In genomic region chr5:149045054-149045453, GRCm38 (mm10) we compare ENCODE assay signal across 28 mouse cellular contexts. TPM values are rescaled to one million over a fixed set of nuclear protein-coding genes. Genes with fewer than 3 reads are reported as not detected.
DNase-seq lines count a peak whose midpoint lies in the region; ATAC-seq and TF ChIP-seq lines count a peak whose summit lies in the region.
"Had no signal": no experiment of that assay in that cellular context is flagged by ENCODE, and none has a peak within 500 bp of the region (broad histone marks: within the 10 kb centered on the region; RNA-seq: fewer than 3 reads in every experiment).

No protein-coding gene starts in this region.

- TF ChIP-seq CTCF in forebrain, postnatal 0 days (IDR thresholded peaks at IDR 0.05; ENCODE audit: low read depth) = peak; percentile 23; the same call in 1 of the 2 replicates
- TF ChIP-seq CTCF in lung, postnatal 0 days (IDR thresholded peaks at IDR 0.05) = peak; percentile 34; the same call in 1 of the 2 replicates

- H3K36me3 ChIP-seq in forebrain, postnatal 0 days (ENCODE audit: insufficient read depth) = peaks cover 18% of the 10 kb centered on the region
- peaks cover 27% of the 10 kb centered on the region for H3K36me3 ChIP-seq in forebrain, embryonic 15.5 days
- peaks cover 6% of the 10 kb centered on the region; the same call in 1 of the 2 replicates for H3K36me3 ChIP-seq in lung, postnatal 0 days (ENCODE audit: insufficient read depth, low read length)
- peaks cover 29% of the 10 kb centered on the region for H3K36me3 ChIP-seq in myocyte (ENCODE audit: control insufficient read depth, insufficient read depth)

- H3K27me3 ChIP-seq in forebrain, postnatal 0 days (ENCODE audit: insufficient read depth, low read length) = no peaks in the 10 kb centered on the region
- H3K27me3 ChIP-seq in forebrain, embryonic 15.5 days = no peaks in the 10 kb centered on the region
- H3K27me3 ChIP-seq in lung, postnatal 0 days (replicated peaks; ENCODE audit: insufficient read depth, low read length) = no peaks in the 10 kb centered on the region
- no peaks in the 10 kb centered on the region for H3K27me3 ChIP-seq in myocyte (ENCODE audit: control insufficient read depth, insufficient read depth, insufficient read length)
- H3K27me3 ChIP-seq: embryonic facial prominence, embryonic 15.5 days; heart, embryonic 15.5 days; neural tube, embryonic 12.5 days had no signal

- no peak for DNase-seq in forebrain, postnatal 0 days
- no peak for DNase-seq in lung, postnatal 0 days (ENCODE audit: low spot score)
- DNase-seq in lung, postnatal 36 days = no peak
- no peak for DNase-seq in T-cell, adult 2 months (ENCODE audit: low spot score)
- DNase-seq in right cerebral cortex, postnatal 4 days = no peak
- DNase-seq: adrenal gland, postnatal 14 days; B cell, adult 2 months; gastrocnemius, postnatal 14 days; heart, adult 2 months; heart, postnatal 4 days; kidney, adult 18-20 months; kidney, postnatal 14 days; thymus, adult 18-20 months had no signal

- H3K9ac ChIP-seq in forebrain, postnatal 0 days = no peak overlapping the region
- H3K9ac ChIP-seq in forebrain, embryonic 15.5 days (replicated peaks) = no peak overlapping the region
- no peak overlapping the region for H3K9ac ChIP-seq in lung, postnatal 0 days (replicated peaks; ENCODE audit: low read depth)
- H3K9ac ChIP-seq: embryonic facial prominence, embryonic 15.5 days; heart, embryonic 15.5 days; liver, embryonic 14.5 days; neural tube, embryonic 12.5 days had no signal

- H3K4me2 ChIP-seq in forebrain, postnatal 0 days (ENCODE audit: low read depth) = no peak overlapping the region
- no peak overlapping the region for H3K4me2 ChIP-seq in forebrain, embryonic 15.5 days (replicated peaks)
- no peak overlapping the region for H3K4me2 ChIP-seq in lung, postnatal 0 days (replicated peaks; ENCODE audit: low read depth, low read length)
- H3K4me2 ChIP-seq in myocyte (ENCODE audit: low read depth) = no peak overlapping the region
- H3K4me2 ChIP-seq: embryonic facial prominence, embryonic 15.5 days; heart, embryonic 15.5 days; midbrain, embryonic 11.5 days; neural tube, embryonic 12.5 days had no signal

- no peaks in the 10 kb centered on the region for H3K9me3 ChIP-seq in forebrain, postnatal 0 days (ENCODE audit: low read length)
- no peaks in the 10 kb centered on the region for H3K9me3 ChIP-seq in forebrain, embryonic 15.5 days
- H3K9me3 ChIP-seq in lung, postnatal 0 days (ENCODE audit: low read length) = no peaks in the 10 kb centered on the region
- H3K9me3 ChIP-seq: embryonic facial prominence, embryonic 15.5 days; neural tube, embryonic 12.5 days had no signal

- WGBS in forebrain, postnatal 0 days = 80% methylated on average over 7 of the region's 7 CpGs
- WGBS in forebrain, embryonic 15.5 days = 80% methylated on average over 7 of the region's 7 CpGs
- 76% methylated on average over 7 of the region's 7 CpGs for WGBS in lung, postnatal 0 days

- H3K27ac ChIP-seq in forebrain, postnatal 0 days (ENCODE audit: low read depth, low read length) = no peak overlapping the region
- no peak overlapping the region for H3K27ac ChIP-seq in forebrain, embryonic 15.5 days (replicated peaks)
- H3K27ac ChIP-seq in lung, postnatal 0 days (ENCODE audit: low read length) = no peak overlapping the region
- H3K27ac ChIP-seq: embryonic facial prominence, embryonic 15.5 days; forebrain, embryonic 10.5 days; heart, adult 2 months; heart, embryonic 15.5 days; liver, embryonic 14.5 days; neural tube, embryonic 12.5 days had no signal

- peaks cover 6% of the 10 kb centered on the region; the same call in 1 of the 2 replicates for H3K4me1 ChIP-seq in forebrain, postnatal 0 days (ENCODE audit: insufficient read depth)
- peaks cover 18% of the 10 kb centered on the region for H3K4me1 ChIP-seq in forebrain, embryonic 15.5 days
- H3K4me1 ChIP-seq in lung, postnatal 0 days (ENCODE audit: insufficient read depth, low read depth, low read length) = no peaks in the 10 kb centered on the region
- H3K4me1 ChIP-seq: embryonic facial prominence, embryonic 15.5 days had no signal

- TF ChIP-seq POLR2A in myocyte (IDR thresholded peaks at IDR 0.05; ENCODE audit: insufficient read length, low read depth) = no peak

- TF ChIP-seq EP300 in lung, postnatal 0 days (IDR thresholded peaks at IDR 0.05) = no peak

- peak; percentile 18; the same call in 1 of the 2 replicates for ATAC-seq in forebrain, postnatal 0 days
- ATAC-seq in forebrain, embryonic 15.5 days (replicated peaks) = no peak
- no peak for ATAC-seq in lung, postnatal 0 days
- 0 out of 2 replicates have a peak, but pooled peaks have one; percentile 19 for ATAC-seq in common myeloid progenitor, adult 5-6 weeks (replicated peaks; ENCODE audit: low read depth, poor library complexity, severe bottlenecking)
- ATAC-seq: activated CD4-positive, CD25-positive, alpha-beta regulatory T cell, adult 4 months had no signal

- H3ac ChIP-seq in myocyte (ENCODE audit: control insufficient read depth, insufficient read length) = no peak overlapping the region

- peaks cover 9% of the 10 kb centered on the region for H3K79me2 ChIP-seq in myocyte (ENCODE audit: control insufficient read depth, insufficient read depth)

- no peak overlapping the region for H3K4me3 ChIP-seq in forebrain, postnatal 0 days (ENCODE audit: low read depth, low read length)
- H3K4me3 ChIP-seq in forebrain, embryonic 15.5 days = no peak overlapping the region
- no peak overlapping the region for H3K4me3 ChIP-seq in lung, postnatal 0 days (ENCODE audit: low read depth, low read length)
- no peak overlapping the region for H3K4me3 ChIP-seq in myocyte
- H3K4me3 ChIP-seq: embryonic facial prominence, embryonic 15.5 days; forebrain, embryonic 10.5 days; heart, adult 2 months; heart, embryonic 15.5 days; neural tube, embryonic 12.5 days had no signal

TF ChIP-seq in myocyte, 11 proteins besides CTCF, POLR2A, EP300 and RAD21:
- TF ChIP-seq SRF (IDR thresholded peaks at IDR 0.05; ENCODE audit: control insufficient read depth, insufficient read length, low read depth) (no peak), MYOG (IDR thresholded peaks at IDR 0.05; ENCODE audit: control insufficient read depth in 1 of 3, insufficient read depth in 1 of 3, insufficient read length in 2 of 3, low read depth in 2 of 3) (no peak), POLR2AphosphoS2 (IDR thresholded peaks at IDR 0.05; ENCODE audit: insufficient read length, low read depth) (peak; percentile 10), TCF3 (IDR thresholded peaks at IDR 0.05; ENCODE audit: insufficient read length, low read depth) (no peak)
TF ChIP-seq in myocyte: peak in this region for 1.

RNA-seq across cellular contexts. Expression of gene Gm42791, which starts 50.1 kb away (rescaled TPM):
- total RNA-seq in forebrain, postnatal 0 days (2014; rRNA removed) = not detected in 2 replicates
- 2.0 and 5.7 TPM in 2 replicates for polyA plus RNA-seq in forebrain, postnatal 0 days (2015; fragmentation: Nextera tagmentation; extraction: Ambion mirVana)
- polyA plus RNA-seq in forebrain, embryonic 15.5 days (2015; fragmentation: Nextera tagmentation; extraction: Ambion mirVana) = 5.6 and 7.4 TPM in 2 replicates
- polyA plus RNA-seq in lung, postnatal 0 days (2015; fragmentation: Nextera tagmentation; extraction: Ambion mirVana) = 0.78 and 1.2 TPM in 2 replicates
- total RNA-seq in common myeloid progenitor, adult 5-6 weeks (2017) = not detected in 2 replicates
- polyA plus RNA-seq in myocyte (2012; fragmentation: generic; extraction: Trizol) = 0.11 TPM
- total RNA-seq: monocyte, adult 5-6 weeks had no signal
- polyA plus RNA-seq: activated CD4-positive, CD25-positive, alpha-beta regulatory T cell, adult 4 months; brain, embryonic 14.5 days; heart, adult 2 months; liver, embryonic 14.5 days; spleen, adult 2 months; stomach, embryonic 14.5 days; urinary bladder, adult 2 months had no signal

Comparison
In these comparisons a context has a peak if more than half of its experiments do, and no peak if none do; other contexts are left out.
1. ATAC-seq: peak in forebrain, postnatal 0 days (single experiment) and common myeloid progenitor, adult 5-6 weeks (single experiment); none in forebrain, embryonic 15.5 days (single experiment) and lung, postnatal 0 days (single experiment).